Mouse (Mus musculus): ENCODE data around the gene Dock6.
"Not testable (repeated sequence)": the region's sequence is repeated elsewhere in the genome, so short reads cannot be mapped to it uniquely, and the experiment has no call there.

Dock6 gene

DNA sequence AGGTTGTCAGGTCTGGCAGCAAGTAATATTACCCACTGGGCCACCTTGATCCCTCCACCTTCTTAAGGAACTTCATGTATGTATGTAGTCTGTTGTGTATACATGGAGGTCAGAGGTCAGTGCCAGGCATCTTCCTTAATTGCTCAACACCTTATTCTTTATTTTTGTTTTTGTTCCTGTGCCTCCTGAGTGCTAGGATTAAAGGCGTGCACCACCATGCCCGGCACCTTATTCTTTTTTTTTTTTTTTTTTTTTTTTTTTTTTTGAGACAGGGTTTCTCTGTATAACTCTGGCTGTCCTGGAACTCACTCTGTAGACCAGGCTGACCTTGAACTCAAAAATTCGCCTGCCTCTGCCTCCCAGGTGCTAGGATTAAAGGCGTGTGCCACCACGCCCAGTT, 79.0 kb downstream of the Dock6 start:
- DNase-seq: not testable (repeated sequence)

DNA sequence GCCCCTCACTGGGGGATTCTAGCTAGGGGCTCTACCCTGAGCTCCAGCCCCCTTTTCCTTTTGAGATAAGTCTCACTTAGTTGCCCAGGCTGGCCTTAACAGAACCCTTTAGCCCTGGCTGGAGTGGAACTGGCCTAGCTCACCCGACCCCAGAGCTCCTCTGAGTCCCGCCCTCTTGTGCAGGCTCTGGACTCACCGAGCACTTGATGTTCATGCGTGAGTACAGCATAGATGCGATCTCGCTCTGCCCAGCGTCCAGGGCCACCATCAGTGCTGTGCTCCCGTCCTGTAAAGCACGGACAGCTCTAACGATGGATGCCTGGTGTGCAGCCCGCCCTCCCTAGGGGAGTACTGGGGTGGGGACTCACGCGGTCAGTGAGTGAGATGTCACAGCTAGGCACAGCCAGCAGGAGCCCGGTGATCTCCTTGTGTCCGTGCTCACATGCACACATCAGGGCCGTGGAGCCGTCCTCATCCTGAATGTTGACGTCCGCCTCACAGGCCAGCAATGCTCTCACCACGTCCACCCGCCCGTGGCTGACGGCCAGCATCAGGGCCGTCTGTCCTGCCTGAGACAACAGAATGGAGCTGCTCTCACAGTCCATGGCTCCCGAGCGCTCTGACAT, 82.8 kb downstream of the Dock6 start:
- no peak for DNase-seq

DNA sequence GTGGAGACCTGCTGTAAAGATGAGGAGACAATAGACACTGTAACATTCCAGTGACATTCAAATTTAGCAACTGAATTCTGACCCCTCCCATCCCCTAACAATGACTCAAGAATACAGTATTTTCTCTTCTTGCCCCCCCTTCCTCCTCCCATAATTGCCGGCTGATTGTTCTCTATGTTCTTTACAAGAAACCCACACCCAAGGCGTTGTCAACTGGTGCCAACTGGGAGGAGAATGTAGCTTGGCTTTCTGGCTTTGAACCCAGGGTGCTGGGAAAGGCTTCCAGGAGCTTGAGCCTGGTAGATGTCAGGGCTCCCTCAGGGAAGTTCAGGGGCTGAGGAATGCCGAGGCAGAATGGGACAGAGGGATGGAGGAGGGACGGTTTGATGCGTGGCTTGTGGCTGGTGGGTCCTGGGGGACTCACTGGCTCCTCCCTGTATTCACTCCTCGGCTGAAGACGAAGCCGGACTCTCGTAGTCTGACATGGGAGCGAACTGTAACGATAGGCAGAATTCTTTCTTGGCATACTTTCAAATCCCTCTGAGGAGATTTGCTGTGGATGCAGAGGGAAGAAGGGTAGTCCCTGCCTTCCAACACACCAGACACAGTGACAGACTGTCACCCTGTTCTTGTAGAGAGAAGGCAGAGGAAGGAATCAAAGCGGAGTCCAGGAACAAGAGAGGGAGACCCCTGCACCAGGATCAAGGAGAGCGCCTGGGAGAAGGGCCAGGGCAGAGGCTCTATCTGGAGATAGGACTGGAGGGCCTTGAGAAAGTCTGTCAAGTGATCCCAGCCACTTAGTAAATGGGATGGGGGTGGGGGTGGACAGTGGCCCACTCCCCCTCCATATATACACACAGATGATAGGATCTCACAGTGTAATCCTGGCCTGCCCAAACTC, 83.7 kb downstream of the Dock6 start:
- no peak for DNase-seq

DNA sequence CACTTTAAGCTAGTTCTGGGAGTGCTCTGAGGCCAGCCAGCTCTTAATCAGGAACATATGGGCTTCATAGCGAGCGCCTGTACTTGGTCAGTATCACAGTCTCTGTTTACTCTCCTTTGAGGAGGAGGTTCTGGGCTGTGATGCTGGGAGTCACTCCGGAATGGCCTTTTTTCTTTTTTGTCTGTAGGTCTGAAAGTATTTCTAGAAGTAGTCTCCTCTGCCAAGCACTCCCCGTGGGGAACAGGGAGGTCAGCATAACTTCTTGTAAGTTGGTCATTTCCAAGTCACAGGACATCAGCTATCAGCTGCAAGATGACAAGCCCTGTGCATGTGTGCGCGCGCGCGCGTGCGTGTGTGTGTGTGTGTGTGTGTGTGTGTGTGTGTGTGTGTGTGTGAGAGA, 84.5 kb downstream of the Dock6 start:
- no peak for DNase-seq

DNA sequence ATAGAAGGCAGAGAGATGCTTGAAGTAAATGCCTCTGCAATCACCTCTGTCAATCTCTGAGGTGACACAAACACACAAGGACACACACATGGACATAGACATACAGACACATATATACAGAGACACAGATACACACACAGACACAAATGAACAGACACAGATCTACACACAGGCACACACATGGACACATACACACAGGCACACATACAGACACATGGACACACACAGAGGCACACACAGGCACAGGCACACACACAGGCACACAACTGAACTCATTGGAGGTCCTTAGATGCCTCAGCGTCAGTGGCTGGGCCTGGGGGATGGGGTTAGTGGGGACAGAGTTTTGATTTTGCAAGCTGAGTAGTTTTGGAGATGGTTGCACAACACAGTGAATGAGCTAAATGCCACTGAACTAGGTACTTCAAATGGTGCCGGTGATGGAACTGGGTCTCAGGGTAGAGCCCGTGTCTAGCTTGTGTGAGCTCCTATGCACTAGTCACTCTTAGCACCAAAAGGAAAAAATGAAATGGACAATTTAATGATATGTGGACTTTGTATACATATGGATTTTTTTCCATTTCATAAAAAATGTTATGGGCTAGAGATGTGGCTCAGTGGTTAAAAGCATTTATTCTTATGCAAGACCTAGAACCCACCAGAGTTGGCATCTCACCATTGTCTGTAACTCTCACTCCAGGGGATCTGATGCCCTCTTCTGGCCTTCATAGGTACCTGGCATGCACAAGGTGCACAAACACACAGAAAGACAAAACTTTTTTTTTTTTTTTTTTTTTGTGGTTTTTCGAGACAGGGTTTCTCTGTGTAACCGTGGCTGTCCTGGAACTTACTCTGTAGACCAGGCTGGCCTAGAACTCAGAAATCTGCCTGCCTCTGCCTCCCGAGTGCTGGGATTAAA, 88.1 kb downstream of the Dock6 start:
- no peak for DNase-seq

DNA sequence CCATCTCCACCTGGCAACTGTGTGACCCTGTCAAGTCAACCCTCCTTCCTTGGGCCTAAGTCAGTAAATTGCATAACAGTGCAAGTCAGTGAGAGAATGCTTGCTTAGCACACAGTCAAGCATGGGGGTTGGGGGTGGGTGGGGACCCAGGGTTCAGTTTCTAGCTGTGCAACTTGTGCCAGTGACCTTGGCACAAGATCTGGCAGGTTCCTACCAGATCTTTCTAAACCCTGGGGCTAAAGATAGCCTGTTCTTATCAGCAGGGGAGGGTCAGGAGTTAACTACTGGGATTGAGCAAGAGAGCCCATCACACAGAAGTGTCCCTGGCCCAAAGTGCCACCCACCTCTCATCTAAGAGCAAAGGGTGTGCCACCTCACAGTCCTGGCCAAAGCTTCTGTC, 90.3 kb downstream of the Dock6 start:
- no peak for DNase-seq

DNA sequence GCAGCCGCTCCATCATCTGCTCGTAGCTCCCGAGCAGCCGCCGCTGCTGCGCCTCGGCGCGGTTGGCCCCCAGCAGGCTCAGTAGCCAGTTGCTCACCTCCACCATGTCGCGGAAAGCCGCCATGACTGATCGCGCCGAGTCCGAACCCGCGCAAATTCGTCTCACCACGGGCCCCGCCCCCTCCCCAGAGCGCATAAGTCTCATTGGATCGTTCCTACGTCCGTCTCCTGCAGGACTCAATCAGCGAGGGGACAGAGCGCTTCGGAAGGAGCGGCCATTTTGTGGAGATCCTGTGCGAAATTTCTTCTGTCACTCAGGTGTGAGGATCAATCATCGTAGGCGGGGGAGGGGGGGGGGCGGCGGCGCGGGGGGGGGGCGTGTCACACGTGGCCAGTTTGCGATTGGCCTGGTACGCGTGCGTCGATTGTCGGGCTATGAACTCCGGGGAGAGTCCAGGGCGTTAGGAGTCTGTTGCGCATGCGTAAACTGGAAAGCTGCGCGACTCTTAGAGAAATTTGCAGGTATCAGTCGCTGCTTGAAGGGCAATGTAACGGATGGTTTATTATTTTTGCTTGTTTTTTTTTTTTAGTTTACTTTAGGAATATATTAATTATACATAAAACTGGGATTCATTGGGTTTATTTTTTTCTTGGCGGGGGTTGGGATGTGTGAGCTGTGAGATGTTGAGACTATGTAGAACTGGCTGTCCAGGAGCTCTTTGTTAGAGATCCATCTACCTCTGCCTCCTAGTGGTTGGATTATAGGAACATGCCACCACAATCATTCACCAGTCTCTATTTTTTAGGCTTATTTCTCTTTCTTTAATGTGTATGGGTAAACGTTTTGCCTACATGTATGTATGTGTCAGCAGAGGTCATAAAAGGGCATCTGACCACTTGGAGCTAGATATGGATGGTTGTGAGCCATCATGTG, 92.0 kb downstream of the Dock6 start, which contains the start of gene Spc24:
TSS of gene Spc24 (minus strand) at position 149 of the 934 bp plus-strand sequence.
- DNase-seq: peak; percentile 88 to 96

DNA sequence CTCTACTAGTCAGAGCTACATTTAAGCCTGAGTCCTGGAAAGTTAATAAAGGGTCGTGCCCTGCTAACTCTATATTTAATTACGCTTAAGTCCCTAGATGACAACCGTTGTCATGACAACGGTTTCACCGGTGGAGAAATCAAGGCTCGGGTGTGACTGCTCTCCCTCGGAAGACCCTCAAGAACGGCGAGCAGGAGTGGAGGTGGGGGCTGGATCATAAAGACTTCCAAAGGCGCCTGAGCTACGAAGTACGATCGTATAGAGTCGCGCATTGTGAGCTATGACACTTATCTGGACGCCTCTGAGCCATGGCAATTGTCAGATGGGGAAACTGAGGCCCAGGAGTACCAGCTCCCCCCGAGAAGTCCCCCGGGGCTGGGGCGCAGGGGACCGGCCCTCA, 92.7 kb downstream of the Dock6 start:
- no peak for DNase-seq

DNA sequence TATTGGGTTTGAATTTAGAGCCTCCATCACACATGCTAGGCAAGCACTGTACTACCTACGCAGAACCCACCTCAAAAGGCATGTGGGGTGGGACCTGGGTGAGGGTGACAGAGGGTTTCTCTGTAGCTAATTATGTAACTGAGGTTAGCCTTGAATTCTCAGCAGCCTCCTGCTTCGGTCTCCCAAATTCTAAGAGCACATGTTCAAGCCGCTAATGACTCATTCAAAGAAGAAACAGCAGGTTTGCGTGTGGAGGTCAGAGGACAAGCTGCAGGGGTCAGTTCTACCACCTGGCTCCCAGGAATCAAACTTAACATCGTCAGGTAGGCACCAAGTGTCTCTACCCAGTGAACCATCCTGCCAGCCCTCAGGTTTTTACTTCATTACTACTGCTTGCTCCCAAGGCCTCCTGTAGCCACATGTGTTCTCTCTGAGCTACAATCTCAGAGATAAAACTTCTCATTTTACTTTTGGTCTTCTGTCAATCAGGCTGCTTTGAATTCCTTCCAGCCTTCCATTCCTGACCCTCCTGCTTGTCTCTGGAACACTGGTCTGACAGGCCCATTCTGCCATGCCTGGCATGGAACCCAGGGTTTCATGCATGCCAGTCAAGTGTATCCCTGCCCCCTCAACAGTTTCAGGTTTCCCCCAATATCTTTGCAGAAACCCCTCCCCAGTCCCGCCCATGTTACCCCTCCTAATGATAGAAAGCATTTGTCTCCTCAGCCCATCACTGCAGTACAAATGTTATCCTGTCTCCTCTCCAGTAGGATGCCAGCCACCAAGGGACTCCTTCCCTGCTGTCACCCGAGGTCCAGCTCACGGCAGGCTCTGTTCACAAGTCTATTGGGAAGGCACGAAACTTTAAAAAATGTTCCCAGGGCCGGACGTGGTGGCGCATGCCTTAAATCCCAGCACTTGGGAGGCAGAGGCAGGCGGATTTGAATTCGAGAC, 93.6 kb downstream of the Dock6 start:
- DNase-seq: peak in 1 of 2 experiments; percentile 20

DNA sequence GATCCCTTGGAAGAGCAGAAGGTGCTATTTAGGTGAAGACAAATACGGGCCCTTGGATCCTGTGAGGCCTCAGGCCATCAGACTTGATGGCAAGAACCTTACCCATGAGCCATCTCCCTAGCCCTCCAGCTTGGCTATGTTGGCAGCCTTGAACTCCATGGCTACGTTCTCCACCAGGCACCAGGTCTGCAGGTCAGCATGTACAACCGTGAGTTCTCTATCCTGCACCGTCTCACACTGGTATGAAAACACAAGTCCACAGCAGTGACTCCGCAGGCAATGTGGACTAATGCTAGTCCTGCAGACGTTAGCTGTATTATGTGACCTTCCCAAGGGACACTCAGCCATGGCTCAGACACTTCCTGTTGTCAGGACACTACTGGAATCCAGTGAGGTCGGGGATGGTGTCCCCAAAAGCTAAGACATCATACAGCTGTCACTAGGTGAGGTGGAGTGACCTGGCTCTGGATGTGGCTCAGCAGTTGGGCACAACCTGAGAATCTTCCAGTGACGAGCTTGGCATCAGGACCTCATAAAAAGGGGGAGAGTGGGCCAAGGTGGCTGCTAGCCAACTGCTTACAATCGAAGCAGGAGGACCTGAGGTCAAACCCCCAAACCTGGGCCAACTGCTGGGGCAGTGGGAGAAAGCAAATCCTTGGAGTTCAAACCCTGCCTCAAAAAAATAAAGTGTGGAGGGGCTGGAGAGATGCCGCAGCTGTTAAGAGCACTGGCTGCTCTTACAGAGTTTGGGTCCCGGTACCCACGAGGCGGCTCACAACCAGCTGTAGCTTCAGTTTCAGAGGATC, 97.7 kb downstream of the Dock6 start:
- no peak for DNase-seq

DNA sequence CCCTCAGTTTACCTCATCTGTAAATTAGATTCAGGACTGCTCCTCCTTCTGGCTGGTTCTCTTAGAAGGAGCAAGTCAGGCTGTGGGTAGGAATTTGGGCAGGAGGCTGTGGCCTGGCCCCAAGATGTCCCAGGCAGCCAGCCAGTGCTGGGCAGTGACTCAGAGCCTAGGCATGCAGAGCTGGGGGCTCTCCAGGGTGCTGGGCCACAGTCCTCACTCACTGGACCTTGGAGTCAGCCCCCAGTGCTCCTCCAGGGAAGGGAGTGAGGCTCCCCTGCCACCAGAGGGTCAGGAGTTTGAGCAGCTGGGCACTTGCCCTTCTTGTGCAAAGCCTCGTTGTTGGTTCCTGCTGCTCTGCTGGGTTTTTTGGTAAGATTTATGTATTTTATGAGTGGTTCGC, 98.4 kb downstream of the Dock6 start:
- DNase-seq: no peak

DNA sequence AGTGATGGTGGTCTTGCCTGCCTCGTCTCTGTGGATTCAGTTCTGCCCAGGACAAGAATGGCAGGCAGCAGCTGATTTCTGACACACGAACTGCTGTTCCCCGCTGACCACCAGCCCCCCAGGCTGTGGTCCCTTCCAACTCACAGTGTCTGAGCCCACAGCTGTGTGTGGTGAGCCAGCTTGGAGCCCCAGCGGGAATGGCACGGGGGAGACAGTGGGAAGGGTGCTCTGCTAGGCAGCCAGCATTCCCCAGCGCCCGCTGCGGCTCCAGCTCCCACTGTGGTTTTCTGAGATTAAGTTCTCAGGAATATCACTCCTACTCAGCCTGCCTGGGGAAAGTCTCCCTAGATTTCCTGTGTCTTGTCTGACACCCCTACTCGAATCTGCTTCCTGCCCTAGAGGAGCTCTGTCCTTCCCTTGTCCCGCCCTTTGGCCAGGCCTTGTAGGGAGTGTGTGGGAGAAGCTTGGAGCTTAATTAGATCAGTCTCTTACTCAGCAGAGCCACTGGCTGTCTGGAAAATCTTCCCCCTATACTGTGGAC, 100.1 kb downstream of the Dock6 start:
- no peak for DNase-seq

DNA sequence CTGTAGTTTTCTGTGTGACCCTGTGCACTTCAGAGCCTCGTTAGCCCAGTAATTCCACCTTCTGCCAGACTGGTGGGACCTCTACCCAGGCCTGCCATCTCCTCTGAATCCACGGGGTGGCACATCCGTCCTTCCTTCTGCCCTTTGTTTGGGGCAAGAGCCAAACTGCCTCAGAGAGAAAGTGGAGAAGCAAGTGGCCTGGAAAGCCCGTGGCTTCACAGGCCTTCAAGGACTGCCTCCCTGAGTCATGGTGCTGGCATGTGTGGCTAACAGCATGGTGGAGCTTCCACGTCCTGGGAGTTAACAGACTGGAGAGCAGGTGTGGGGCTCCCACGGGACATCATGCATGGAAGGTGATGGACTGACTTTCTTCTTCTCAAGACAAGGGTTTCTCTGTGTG, 101.1 kb downstream of the Dock6 start:
- DNase-seq: no peak

DNA sequence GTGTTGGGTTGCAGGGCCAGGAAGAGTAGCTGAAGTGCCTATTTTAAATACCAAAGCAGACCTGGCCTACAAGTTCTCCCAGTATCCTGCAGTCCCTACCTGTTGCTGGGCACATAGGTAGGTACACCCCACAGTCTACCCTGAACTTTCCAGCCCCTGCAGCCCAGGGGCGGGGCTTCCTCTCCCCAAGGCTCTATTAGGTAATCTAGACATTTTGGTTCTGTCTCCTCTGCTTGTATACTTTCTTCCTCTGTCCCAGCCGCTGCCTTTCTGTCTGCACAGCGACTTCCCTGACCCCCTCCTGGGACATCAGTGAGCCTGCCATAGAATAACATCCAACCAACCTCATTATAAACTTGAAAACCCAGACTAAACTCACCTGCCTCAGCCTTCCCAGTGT, 102.1 kb downstream of the Dock6 start:
- DNase-seq: no peak

All from thymus, adult 18-20 months (tissue).